Mouse (Mus musculus) c-Kit-negative CD71-positive TER-119-positive erythroid progenitor cells, embryonic 14.5 days (primary cell): ENCODE data around the gene Tbc1d1.

ENCODE experiments used
- DNase-seq: peaks from one replicate; pipeline ENCODE4 v3.0.0-alpha.2; 2013; ENCODE audit warnings: low read depth, low spot score

Gene Tbc1d1

DNA sequence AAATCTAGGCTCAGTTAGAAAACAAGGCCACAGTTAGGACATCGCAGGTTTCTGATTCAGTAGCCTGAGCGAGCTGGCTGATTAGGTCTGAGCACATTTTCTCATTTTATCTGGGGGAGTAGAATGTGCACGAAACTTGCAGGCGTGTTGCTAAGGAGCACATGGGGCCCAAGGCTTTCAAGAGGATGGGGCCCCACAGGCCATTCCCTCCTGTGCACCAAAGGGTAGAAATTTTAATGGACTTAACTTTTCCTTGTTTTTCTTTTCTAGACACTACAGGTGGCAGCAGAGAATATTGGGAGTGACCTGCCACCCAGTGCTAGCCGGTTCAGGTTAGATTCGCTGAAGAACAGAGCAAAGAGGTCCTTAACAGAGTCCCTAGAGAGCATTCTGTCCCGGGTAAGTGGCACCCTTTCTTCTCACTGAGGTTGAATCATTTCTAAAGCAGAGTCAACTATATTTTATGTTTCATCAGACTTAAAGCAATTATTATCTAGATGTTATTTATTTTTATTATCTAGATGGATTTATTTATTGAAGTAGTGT is 121.6 kb downstream of the Tbc1d1 start:
- DNase-seq = no peak

DNA sequence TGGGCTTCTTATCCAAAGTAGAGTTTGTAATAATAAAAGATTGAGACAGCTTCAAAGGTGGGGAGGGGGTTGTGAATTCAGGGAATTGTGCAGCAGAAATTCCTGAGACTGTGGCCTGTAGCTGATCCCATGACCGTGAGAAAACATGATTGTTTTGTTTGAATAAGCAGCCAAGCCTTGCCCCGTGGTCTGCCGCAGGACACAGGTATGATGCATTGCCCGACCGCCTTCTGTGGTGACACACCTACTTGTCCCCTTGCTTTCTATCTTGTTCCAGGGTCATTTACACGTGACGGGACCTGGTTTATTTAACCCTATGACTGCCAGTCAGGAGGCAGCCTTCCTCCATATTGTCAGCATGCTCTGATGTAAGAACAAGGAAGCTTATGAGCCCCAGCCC is 123.6 kb downstream of the Tbc1d1 start:
- DNase-seq = no peak

DNA sequence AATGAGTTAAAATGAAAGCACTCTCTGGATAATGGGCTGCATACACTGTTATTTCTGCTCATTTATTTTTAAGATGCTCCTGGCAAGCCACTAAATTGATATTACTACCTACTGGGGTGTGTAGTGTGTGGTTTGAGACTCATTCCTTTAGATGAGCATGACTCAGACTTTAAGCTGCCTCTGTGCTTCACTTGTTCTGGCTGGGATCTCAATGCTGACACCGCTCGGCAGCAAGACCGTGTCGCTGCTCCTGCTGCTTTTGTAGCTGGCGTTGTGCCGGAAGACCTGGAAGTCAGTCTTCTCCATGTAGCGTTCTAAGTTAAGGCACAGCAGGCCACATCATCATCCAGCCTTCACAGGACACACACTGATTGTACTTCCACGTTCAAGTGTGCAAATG is 124.1 kb downstream of the Tbc1d1 start:
- DNase-seq = no peak

DNA sequence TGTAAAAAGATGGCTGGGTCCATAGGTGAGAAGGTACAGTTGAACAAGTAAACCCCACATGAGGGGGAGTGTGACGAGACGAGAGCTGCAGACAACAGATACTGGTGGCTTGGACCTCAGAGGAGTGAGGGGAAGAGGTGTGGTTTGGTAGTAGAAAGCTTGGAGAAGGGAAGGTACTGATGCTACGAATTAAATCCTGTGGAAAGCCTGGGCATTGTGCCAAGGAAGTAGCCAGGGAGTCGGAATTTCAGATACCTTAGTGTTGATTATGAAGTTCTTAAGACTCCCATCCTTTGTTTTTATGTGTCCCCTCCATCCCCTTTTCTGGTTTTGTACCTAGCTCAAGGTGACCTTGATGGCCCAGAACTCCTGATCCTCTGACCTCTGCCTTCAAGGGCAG is 124.5 kb downstream of the Tbc1d1 start:
- no peak for DNase-seq

DNA sequence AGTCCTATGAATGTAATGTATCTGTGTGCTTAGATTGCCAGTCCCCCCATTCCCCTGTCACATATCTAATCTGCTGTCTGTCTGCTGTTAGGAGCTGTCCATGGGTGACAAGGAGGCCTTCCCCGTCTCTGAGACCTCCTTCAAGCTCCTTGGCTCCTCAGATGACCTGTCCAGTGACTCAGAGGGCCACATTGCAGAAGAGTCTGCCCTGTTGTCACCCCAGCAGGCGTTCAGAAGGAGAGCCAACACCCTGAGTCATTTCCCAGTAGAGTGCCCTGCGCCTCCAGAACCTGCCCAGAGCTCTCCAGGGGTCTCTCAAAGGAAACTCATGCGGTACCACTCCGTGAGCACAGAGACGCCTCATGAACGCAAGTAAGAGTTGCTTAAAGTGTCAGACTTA is 125.6 kb downstream of the Tbc1d1 start:
- no peak for DNase-seq

DNA sequence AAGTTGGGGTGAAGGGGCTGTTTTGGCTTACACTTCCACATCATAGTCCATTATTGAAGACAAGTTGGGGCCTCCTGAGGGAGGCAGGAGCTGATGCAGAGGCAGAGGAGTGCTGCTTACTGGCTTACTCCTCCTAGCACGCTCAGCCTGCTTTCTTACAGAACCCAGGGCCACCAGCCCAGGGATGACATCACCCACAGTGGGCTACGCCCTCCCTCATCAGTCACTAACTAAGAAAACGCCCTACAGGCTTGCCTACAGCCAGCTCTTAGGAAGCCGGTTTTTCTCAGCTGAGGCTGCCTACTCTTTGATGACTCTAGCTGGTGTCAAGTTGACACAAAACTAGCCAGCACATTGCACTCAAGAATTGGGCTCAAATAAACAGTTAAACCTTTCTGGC is 126.5 kb downstream of the Tbc1d1 start:
- no peak for DNase-seq

DNA sequence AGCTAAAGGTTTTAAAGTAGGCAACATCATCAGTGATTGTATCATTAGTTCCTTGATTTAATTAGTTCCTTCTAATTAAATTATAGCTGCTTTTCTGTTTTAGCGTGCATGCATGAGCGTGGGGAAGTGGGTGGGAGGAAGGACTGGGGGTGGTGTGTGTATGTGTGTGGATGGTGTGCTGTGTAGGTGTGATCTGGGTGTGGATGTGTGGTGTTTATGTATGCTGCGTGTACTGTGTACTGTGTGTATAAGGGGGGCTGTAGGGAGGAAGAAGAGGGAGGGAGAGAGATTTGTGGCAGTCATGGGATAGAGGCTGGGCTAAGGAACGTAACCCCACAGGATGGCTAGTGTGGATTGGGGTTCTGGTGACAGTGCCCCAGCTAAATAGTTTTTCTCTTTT is 129.2 kb downstream of the Tbc1d1 start:
- no peak for DNase-seq

DNA sequence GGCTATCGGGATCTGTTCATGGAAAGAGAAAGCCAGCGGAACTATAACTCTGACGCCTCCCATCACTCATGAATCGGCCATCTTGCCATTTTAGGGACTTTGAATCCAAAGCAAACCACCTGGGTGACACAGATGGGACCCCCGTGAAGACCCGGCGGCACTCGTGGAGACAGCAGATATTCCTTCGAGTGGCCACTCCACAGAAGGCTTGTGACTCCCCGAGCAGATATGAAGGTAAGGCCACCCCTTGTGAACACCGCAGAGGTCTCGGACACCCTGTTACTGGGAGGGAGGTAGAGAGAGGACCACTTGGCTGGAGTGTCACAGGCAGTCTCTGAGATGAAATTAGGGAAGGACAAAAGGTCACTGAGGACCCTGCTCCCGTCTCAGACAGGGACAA is 129.7 kb downstream of the Tbc1d1 start:
- DNase-seq = no peak

DNA sequence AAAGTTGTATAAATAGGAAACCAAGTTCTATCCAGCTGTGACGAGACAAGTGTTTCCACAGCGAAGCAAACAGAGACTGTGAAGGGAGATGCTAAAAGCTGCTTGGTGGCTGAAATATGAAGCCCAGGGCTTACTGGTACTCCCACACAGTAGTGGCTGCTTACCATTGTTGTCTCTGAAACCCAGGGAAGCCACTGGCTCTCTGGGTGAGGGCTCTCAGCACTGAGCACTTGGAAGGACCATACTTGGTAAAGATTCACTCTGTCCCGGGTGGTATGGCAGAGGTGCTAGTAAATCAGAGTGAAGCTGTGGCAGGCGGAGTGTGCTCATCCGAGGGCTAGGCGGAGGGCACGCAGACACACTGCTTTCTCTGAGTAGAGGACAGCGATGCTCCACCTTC is 131.2 kb downstream of the Tbc1d1 start:
- DNase-seq = no peak

DNA sequence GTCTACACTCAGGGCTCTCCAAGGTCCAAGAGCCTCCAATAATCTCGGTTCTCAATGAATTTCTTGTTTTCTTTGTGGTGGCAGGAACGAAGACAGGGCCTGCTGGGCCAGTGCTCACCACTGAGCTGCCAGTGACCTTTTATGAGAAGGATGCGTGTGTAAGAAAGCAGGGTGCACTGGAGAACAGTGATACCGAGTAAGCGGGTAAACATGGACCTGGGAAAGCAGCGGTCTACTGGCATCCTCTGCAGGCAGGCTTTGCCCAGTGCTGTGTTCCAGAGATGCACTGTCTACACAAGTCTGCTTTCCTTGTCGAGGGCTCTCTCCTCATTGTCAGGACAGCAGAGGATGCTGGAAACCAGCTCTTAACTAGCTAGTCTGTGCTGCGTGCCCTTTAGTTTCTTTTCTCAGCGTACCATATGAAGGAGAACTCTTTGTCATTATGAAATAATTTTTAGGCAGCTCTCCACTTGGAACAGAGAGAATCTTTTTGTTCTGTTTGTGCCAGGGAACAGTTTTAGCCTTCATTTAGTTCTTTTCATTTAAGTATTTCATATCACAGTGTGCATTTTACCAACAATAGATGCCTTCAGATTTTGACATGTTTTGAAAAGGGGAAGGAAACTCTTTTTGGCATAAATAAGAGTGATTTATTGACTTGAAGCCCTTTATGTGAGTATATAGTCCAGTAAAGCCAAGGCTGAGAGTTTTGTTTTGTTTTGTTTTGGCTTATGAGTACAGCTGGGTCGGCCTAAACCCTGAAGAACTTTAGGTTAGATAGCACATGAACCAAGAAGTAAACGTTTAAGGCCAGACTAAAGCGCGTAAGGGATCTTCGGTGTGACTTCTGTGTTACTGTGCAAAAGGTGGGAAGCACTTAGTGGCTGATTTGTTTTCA is 132.2 kb downstream of the Tbc1d1 start:
- DNase-seq = no peak

DNA sequence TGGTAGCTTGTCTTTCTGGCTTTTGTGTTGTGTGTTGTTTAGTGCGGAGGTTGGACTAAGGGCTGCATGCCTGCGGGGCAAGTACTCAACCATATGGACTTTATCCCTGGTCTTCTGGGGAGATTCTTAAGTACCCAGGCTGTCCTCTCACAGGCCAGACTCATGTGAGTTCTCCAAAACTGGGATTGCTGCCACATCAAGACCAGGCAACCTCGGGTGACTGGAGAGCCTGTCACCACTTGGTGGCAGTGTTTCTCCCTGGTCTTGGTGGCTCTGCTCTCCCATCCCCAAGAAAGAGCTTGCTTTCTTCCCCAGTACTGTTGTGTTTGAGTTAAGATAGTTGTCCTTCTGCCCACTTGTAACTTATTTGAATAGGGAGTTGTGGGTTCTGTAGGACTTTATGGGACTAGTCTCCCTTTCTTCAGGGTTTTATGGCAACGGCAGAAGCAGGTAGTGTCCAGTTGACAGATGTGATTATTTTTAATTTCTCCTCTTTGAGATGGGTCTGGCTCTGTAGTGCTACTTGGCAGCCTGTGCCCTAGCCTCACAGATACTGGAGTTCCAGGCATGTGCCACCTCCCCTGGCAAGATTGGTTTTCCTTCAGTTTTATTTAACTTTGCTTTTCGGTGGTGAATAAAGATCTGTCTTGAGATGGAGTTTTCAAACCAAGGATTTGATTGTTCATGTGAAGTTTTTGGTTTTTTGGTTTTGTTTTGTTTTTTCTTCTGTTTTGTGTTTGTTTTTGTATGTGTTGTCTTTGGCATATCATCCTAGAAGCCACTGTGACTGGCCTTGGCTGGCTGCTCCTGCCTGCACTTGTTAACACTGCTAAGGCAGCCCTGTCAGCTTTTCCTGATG is 133.3 kb downstream of the Tbc1d1 start:
- no peak for DNase-seq

DNA sequence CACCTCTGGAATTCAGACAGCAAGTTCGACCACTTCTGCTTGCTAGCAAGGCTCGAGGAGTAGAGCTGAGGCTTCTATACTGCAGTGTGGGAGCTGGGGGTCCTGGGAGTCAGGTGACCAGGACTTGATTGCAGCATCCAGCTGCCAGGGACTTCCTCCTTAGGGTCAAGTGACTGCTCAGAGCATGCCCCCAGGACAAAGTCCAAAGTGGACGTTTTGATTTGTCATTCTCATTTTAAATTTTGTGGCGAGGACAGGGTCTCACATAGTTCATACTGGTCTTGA is 133.9 kb downstream of the Tbc1d1 start:
- DNase-seq = no peak

DNA sequence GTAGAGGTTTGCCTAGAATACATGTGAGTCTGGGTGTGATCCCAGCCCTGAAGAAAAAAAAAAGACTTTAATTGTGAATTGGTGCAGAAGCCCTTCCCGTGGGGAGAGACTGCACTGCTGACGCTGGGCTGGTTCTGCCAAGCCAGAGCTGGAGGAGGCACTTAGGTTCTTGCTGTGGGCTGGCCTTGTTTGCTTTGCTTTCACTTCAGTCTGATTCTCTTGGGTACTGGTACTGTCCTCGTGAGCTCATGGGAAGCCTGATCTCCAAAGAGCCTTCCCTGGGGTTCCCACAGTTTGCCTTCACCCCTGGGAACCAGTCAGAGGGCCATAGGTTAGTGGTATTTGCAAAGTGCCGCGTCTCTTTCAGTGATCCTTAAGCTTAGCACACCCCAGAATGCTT is 135.6 kb downstream of the Tbc1d1 start:
- DNase-seq = no peak

DNA sequence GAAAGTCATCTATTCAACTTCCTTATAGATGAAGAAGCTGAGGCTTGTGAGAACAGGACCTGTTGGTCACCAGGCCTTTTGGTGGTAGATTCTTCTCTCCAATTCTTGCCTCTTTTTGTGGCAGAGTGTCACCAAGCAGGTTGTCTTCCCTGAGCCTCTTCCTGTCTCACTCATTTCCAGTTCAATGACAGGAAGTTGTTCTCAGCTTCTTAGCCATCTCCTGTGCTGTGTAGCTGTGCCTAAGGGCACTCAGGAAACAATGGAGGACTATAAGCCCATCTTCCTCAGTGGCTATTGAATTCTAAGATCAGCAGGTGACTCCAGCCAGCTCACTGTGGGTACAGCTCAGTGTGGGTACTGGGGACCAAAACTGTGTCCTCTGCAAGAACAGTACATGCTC is 139.5 kb downstream of the Tbc1d1 start:
- DNase-seq = no peak

DNA sequence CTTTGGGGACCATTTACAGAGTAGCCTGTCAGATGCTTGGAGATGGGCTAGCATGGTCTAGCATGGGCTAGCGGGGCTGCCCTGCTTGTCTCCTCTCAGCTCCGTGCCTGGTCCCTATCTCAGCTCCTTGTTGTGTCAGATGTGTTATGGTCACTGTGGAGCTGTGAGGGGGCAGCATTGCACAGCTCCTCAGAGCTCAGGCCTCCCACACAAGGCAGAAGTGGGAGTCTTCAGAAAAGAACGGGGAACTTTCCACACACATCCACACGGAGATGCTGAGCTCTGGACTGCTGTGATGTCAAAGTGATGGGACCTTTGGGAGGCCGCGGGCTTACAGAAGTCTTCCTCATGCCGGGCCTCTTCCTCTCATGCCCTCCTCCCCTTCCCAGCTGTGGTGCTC is 140.2 kb downstream of the Tbc1d1 start:
- DNase-seq = no peak

DNA sequence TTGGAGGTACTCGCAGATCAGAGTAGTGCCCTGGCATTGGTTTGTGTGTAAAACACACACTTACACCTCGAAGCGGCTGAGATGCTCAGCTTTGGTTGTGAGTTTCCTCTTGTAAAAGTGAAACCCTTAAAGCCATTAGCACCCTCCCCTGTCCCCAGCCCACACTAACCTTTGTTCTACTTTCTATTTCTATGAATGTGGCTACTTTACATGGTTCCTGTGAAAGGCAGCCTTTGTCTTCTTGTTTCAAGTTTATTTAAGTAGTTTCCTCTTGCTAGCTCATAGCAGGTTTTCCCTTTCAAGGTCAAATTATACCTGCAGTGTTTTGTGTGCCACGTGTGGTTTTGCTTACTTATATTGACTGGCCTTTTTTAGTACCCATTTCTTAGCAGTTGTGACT is 141.0 kb downstream of the Tbc1d1 start:
- no peak for DNase-seq

DNA sequence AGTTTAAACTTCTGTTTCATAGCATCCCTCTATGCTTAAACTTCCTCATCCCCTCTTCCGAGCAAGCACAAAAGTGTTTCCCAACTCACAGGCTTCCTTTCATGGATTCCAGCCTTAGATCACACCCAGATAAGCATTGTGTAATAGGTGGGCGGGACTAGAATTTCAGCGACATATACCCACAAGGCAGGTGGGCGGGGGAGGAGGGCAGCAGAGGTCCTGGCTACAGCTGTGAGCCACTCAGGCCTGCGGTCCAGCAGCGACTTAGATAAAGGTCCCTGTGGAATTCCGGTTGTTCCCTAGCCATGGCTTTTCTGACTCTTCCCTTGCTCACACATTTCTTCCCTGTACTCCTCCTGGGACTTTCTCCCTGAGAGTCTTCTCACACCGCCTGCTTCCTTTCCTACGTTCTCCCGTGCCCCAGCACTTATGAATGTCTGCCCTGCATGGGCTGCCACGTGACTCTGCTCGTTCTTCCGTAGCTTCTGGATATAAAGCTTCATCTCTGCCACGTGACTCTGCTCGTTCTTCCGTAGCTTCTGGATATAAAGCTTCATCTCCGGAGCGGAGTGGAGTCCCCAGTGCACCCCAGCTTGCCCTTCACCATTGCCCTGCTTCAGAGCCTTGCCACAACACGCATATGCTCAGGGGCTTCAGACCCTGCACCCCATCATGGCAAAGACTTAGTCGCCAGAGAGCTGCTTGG is 142.4 kb downstream of the Tbc1d1 start:
- no peak for DNase-seq

DNA sequence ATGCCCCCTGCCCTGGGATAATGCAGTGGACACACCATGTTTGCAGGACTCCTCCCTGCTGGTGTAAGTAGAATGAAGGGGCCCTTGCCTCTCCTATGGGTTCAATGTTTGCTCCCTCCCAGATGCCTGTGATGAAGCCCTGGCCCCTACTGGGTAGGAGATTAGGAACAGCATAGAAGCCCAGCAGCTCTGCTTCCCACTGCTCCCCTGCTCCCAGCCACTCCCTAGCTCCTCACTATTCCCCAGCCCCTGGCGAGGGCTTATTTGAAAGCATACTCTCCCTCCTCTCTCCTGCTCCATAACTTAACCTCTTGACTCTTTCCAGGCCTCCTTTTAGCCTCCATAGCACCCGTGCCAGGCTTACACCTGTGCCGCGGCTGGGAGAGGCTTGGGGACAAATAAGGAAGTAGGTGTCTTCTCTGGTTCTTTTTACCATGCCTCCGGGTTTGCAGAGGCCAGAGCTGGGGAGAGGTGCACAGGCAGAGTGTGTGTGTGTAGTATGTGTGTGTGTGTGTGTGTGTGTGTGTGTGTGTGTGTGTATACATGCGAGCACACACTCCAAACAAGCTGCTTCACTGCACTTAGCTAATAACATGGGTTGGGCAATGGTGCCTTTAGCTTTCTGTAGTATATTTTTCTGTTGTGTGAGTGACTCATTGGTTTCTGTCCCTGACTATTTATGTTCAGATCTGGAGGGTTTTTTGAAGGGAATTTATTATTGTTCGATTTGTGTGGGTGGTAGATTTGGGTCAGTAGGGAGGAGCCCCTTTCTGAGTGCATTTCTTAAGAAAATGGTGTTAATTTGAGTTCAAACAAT is 143.6 kb downstream of the Tbc1d1 start:
- no peak for DNase-seq

DNA sequence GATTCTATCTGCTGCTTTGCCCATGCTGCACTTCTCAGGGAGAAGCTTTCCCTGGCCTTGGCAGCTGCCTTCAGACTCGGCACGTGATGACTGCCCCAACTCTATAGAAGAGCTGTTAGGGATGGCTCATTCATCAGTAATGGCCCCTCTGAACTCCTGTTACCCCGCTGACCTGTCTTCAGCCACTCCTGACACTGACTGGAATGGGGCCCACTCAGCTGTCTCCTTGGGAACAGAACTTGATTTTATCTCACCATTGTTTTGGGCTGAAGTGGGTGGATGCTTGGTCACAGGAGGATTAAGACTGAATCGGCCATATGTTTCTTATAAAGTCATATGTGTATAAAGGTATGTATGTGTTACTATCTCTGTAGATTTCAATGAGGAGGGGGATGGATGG is 145.1 kb downstream of the Tbc1d1 start:
- DNase-seq = no peak

DNA sequence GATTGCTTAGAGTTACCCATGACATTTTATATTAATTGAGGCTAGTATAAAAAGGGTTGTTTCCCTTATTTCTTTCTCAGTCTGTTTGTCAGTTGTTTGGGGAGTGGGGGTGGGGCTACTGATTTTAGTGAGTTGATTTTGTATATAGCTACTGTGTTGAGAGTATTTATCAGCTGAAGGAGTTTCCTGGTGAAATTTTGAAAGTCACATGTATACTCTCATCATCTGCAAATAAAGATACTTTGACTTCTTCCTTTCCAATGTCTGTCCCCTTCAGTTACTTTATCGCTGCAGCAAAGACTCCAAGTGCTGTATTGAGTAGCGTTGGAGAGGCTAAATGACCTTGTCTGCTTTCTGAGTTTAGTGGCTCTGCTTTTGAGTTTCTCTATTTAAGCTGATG is 151.2 kb downstream of the Tbc1d1 start:
- no peak for DNase-seq

DNA sequence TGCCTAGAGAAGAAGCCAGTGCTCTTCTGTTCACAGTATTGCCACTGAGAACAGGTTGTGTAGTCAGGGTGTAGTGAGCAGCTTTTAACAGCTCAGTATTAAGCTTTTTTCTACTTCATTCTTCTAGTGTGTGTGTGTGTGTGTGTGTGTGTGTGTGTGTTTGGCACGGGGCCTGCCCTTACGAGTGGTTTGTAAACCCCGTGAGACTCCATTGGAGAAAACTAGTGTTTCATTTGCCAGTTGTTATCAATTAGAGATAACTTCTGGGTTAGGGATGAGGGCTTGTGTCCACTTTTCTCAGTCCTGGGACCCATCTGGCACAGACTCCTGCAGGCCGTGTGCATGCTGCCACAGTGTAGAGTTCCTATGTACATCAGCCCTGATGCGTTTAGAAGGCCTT is 156.2 kb downstream of the Tbc1d1 start:
- DNase-seq = no peak
